Mouse (Mus musculus) liver, embryonic 12.5 days (tissue): Measurements from ENCODE around the gene Stom. TPM values are rescaled to one million over a fixed set of nuclear protein-coding genes. Genes with fewer than 3 reads are reported as not detected.

Source experiments
- ATAC-seq: fragments of 200-750 bp; cut with Nextera tagmentation; 2 replicates; pipeline ENCODE4 v1.8.0; 2017; ENCODE audit warnings: moderate number of reproducible peaks, mild to moderate bottlenecking, moderate library complexity
- H3K27ac ChIP-seq: fragments of 300-500 bp; sonication (generic); 2 replicates; pipeline ENCODE4 v1.5.1; 2016; ENCODE audit warnings: mild to moderate bottlenecking
- H3K27me3 ChIP-seq: fragments of 300-500 bp; sonication (generic); replicated peaks from 2 replicates; pipeline ENCODE4 v1.6.1; 2016; ENCODE audit warnings: mild to moderate bottlenecking, moderate library complexity
- H3K36me3 ChIP-seq: fragments of 300-500 bp; sonication (generic); 2 replicates; pipeline ENCODE4 v1.6.1; 2016; ENCODE audit warnings: mild to moderate bottlenecking, moderate library complexity
- H3K4me1 ChIP-seq: fragments of 300-500 bp; sonication (generic); 2 replicates; pipeline ENCODE4 v1.6.1; 2016
- H3K4me2 ChIP-seq: fragments of 300-500 bp; sonication (generic); 2 replicates; pipeline ENCODE4 v1.6.1; 2016; ENCODE audit warnings: mild to moderate bottlenecking, moderate library complexity
- H3K4me3 ChIP-seq: fragments of 300-500 bp; sonication (generic); 2 replicates; pipeline ENCODE4 v1.5.1; 2016; ENCODE audit warnings: mild to moderate bottlenecking, moderate library complexity
- H3K9ac ChIP-seq: fragments of 300-500 bp; sonication (generic); 2 replicates; pipeline ENCODE4 v1.6.1; 2016; ENCODE audit warnings: mild to moderate bottlenecking, moderate library complexity
- H3K9me3 ChIP-seq: fragments of 300-500 bp; sonication (generic); replicated peaks from 2 replicates; pipeline ENCODE4 v1.6.1; 2016; ENCODE audit warnings: mild to moderate bottlenecking, moderate library complexity
- WGBS: fragments of 180-500 bp; shearing (Covaris S2); methylation state at CpG from one replicate; pipeline ENCODE4 v1.1.7; 2016; ENCODE audit not compliant: insufficient replicate concordance; 5-methylcytosine and 5-hydroxymethylcytosine counted together
- polyA plus RNA-seq: library from polyadenylated mRNA; unstranded; fragments of >200 nt; fragmentation: Nextera tagmentation; extraction: Ambion mirVana; gene quantifications from 2 replicates; pipeline ENCODE4 v1.2.1, GENCODE M21; 2016

Stom gene
- polyA plus RNA-seq, result 134 TPM in 2 replicates

DNA sequence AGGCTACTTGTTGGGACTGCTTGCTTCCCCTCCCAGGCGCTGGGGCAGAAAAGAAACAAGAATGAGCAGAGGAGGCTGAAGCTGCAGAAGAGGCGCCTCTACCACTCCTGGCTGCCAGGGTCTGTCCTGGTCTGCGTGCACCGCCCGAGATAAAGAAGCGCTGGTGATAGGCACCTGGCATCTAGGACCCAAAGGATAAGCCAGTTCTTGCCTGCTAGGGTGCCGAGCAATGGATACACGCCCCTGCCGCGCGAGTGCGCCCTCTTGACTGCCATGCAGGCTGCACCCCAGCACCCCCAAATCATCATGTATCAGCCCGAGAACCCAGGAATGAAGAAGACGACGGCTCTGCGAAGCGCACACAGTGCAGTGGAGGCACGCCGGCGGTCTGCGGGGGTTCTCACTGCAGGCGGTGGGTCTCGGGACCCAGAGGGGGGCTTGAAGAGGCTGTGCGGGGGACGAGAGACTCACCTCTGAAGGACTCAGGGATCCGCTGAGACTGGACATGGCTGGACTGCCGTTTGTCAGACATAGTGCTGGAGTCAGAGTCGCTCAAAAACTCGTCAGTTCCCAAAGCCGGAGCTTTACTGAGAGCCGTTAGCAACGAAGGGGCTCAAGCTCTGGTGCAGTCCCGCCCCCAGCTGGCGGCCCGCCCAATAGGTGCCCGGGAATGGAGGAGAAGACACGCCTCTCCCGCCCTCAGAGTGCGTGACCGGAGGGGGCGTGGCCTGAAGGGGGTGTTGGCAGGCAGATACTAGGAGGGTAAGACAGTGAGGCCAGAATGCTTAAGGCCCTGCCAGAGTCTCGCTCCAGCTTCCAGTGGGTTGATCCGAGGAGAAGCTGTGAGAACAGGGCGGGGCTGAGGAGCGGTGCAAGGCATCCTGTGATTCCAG lies at the start of gene Stom:
Stom (minus strand) TSS at position 589 of the 893 bp plus-strand sequence.
- Histone ChIP-seq H3K4me2 (peak within 1 kb of the TSS; percentile 81), H3K9ac (peak within 1 kb of the TSS; percentile 97), H3K9me3 (no peaks in the 10 kb centered on the region), H3K27me3 (no peaks in the 10 kb centered on the region; the same call in 1 of the 2 replicates), H3K36me3 (peaks cover 26% of the 10 kb centered on the region), H3K4me3 (peak within 1 kb of the TSS; percentile 90), H3K27ac (peak within 1 kb of the TSS; percentile 100), H3K4me1 (peaks cover 50% of the 10 kb centered on the region)
- WGBS, result under 1% methylated on average over 45 of the region's 45 CpGs
- peak; percentile 94 for ATAC-seq

DNA sequence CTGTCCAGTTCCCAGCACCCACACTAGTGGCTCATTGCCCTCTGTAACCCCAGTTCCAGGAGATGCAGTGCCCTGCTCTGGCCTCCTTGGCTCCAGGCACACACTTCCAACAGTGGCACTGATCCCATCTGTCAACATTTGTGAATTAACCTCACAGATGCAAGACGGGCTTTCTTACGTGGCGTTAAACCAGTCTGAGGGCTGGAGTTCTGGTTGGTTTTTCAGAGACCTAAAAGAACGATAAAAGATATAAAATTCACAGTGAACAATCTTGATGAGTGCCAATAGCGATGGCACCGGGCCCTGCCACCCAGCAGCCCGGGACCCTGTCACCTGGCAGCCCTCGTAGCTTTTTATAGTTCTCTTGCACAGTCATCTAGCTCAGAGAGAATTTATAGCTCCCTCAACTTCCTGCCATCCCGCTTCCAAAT lies 48.7 kb upstream of the Stom start:
- Histone ChIP-seq H3K36me3 (no peaks in the 10 kb centered on the region), H3K4me1 (no peaks in the 10 kb centered on the region), H3K4me2 (no peak overlapping the region), H3K27me3 (no peaks in the 10 kb centered on the region), H3K27ac (no peak overlapping the region), H3K4me3 (no peak overlapping the region), H3K9ac (no peak overlapping the region), H3K9me3 (0 out of 2 replicates have a peak, but pooled peaks cover 3% of the 10 kb centered on the region)
- ATAC-seq, result no peak
- 68% methylated on average over 9 of the region's 9 CpGs for WGBS

DNA sequence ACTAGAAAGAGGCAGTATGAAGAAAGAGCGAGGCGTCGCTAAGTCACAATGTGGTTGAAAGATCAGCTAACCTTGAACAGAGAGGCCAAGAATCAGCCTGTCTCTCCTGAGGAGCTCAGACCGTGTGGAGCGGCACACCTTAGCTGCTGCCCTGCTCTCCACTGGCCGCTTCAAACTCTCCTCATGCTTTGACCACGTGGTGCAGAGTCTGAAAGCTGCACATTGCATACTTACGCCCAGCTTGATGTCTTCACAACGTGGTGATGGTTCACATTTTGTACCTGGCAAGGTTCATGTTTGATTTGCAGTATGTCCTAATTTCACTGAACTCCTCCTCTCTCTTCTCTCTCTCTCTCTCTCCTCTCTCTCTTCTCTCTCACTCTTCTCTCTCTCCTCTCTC lies 42.5 kb upstream of the Stom start:
- Histone ChIP-seq H3K9me3 (no peaks in the 10 kb centered on the region), H3K4me1 (no peaks in the 10 kb centered on the region), H3K4me2 (no peak overlapping the region), H3K36me3 (no peaks in the 10 kb centered on the region), H3K27me3 (peaks cover 5% of the 10 kb centered on the region; the same call in 1 of the 2 replicates), H3K9ac (no peak overlapping the region), H3K27ac (no peak overlapping the region), H3K4me3 (no peak overlapping the region)
- WGBS, result 62% methylated on average over 9 of the region's 9 CpGs
- no peak for ATAC-seq

DNA sequence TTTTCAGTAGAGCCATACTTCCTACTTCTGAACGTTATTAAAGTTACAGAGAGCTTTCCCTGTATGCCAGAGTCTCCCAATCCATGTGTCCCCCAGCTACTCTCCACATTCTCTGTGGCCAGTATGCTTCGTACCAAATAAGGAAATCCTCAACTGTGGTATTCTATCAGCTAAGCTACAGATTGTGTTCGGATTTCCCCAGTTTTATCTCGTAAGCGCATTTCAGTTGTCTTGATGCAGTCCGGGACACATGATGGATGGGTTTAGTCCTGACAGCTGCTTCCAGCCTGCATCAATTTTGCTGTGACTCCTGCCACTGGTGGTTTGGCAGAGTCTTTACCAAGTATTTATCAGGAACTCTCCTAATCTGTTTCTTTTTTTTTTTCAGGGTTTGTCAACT lies 40.8 kb upstream of the Stom start:
- Histone ChIP-seq H3K36me3 (no peaks in the 10 kb centered on the region), H3K27me3 (peaks cover 5% of the 10 kb centered on the region; the same call in 1 of the 2 replicates), H3K9me3 (no peaks in the 10 kb centered on the region), H3K4me1 (no peaks in the 10 kb centered on the region), H3K27ac (no peak overlapping the region), H3K9ac (no peak overlapping the region), H3K4me2 (no peak overlapping the region), H3K4me3 (no peak overlapping the region)
- no peak for ATAC-seq
- WGBS, result 7% methylated on average over 6 of the region's 6 CpGs

DNA sequence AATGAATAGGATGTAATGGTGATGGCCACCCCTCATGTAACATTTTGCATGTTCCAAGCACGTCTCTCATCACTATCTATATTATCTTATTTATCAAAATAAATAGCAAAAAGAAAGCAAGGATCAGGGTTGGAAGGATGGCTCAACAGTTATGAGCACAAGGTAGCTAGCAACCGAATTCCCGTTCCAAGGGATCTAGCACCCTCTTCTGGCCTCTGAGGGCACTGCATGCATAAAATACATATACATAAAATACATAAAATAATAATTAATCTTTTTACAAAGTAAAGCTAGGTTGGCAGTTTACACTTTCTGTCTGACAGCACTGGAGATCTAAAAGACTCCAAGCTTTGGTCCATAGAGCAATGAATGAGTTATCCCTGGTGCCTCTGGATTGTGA lies 36.2 kb upstream of the Stom start:
- 8% methylated on average over 3 of the region's 3 CpGs for WGBS
- Histone ChIP-seq H3K4me3 (no peak overlapping the region), H3K4me2 (no peak overlapping the region), H3K27me3 (peaks cover 5% of the 10 kb centered on the region; the same call in 1 of the 2 replicates), H3K9ac (no peak overlapping the region), H3K4me1 (no peaks in the 10 kb centered on the region), H3K9me3 (no peaks in the 10 kb centered on the region), H3K27ac (no peak overlapping the region), H3K36me3 (no peaks in the 10 kb centered on the region)
- ATAC-seq, result no peak

GRCm38 (mm10) chr2:35370686-35371085 lies 33.9 kb upstream of the Stom start:
- no peaks in the 10 kb centered on the region for H3K36me3 ChIP-seq
- H3K4me3 ChIP-seq, result no peak overlapping the region
- no peaks in the 10 kb centered on the region for H3K27me3 ChIP-seq
- no peak for ATAC-seq
- H3K27ac ChIP-seq, result no peak overlapping the region
- no peaks in the 10 kb centered on the region for H3K9me3 ChIP-seq
- H3K9ac ChIP-seq, result no peak overlapping the region
- no peaks in the 10 kb centered on the region for H3K4me1 ChIP-seq
- no peak overlapping the region for H3K4me2 ChIP-seq

DNA sequence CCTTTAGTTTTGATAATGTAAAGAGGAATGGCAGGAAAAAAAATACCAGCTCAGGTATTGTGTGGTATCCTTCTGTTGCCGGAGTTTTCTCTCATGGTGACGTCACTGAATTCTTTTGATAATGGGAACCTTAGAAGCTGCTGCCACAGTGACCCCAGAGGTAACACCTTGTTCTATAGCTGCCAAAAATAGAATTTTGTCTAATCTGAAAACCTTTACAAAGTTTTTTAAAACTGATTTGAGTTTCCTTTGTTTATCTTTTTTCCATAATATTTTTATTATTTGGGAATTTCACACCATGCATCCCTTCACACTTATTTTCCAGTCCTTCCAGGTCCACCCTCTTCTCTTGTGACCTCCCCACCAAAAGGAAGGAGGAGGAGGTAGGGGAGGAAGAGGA lies 30.9 kb upstream of the Stom start, which contains the start of gene 4930568D16Rik:
4930568D16Rik (minus strand) TSS at position 101 of the 400 bp plus-strand sequence.
- H3K4me3 ChIP-seq, result no peak within 1 kb of the TSS

DNA sequence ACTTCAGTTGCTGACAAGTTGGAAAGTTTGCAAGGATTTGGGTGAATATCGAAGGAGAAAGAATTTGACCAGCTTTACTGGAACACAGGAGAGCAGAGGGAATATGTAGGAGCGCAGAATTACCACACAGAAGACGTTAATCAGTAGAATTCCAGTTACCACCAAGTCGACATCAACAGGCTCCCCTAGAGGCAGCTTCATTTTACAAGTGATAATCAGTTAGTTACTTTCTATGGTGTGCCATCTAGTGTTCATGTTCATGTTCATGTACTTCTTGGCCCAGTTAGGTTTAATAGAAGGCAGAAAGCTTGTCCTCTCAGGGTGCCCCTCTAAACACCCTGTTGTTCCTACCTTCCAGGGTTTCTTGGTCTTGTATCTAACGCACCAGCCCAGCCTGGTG lies 12.4 kb upstream of the Stom start:
- ATAC-seq, result peak; percentile 42; the same call in 1 of the 2 replicates

More for the DNA sequence above, 30.9 kb upstream of the Stom start, which contains the start of gene 4930568D16Rik:
- no peaks in the 10 kb centered on the region; the same call in 1 of the 2 replicates for H3K9me3 ChIP-seq
- ATAC-seq, result no peak
- no peaks in the 10 kb centered on the region for H3K36me3 ChIP-seq
- 76% methylated on average over 2 of the region's 2 CpGs for WGBS
- H3K27me3 ChIP-seq, result no peaks in the 10 kb centered on the region
- H3K27ac ChIP-seq, result no peak within 1 kb of the TSS
- H3K9ac ChIP-seq, result no peak within 1 kb of the TSS
- H3K4me2 ChIP-seq, result no peak within 1 kb of the TSS
- no peaks in the 10 kb centered on the region for H3K4me1 ChIP-seq

GRCm38 (mm10) chr2:35345984-35346383 lies 9.2 kb upstream of the Stom start:
- Histone ChIP-seq H3K36me3 (no peaks in the 10 kb centered on the region), H3K9ac (no peak overlapping the region), H3K4me1 (peaks cover 7% of the 10 kb centered on the region), H3K27me3 (no peaks in the 10 kb centered on the region; the same call in none of the 2 replicates), H3K4me3 (no peak overlapping the region), H3K27ac (no peak overlapping the region), H3K9me3 (no peaks in the 10 kb centered on the region), H3K4me2 (no peak overlapping the region)
- WGBS, result 50% methylated on average over 2 of the region's 2 CpGs
- no peak for ATAC-seq

More for the DNA sequence above, 12.4 kb upstream of the Stom start:
- H3K4me3 ChIP-seq, result no peak overlapping the region
- peaks cover 7% of the 10 kb centered on the region for H3K4me1 ChIP-seq
- peaks cover 6% of the 10 kb centered on the region for H3K27me3 ChIP-seq
- WGBS, result 39% methylated on average over 5 of the region's 5 CpGs
- no peak overlapping the region for H3K9ac ChIP-seq
- H3K36me3 ChIP-seq, result no peaks in the 10 kb centered on the region
- no peak overlapping the region for H3K4me2 ChIP-seq
- no peaks in the 10 kb centered on the region for H3K9me3 ChIP-seq
- H3K27ac ChIP-seq, result no peak overlapping the region

DNA sequence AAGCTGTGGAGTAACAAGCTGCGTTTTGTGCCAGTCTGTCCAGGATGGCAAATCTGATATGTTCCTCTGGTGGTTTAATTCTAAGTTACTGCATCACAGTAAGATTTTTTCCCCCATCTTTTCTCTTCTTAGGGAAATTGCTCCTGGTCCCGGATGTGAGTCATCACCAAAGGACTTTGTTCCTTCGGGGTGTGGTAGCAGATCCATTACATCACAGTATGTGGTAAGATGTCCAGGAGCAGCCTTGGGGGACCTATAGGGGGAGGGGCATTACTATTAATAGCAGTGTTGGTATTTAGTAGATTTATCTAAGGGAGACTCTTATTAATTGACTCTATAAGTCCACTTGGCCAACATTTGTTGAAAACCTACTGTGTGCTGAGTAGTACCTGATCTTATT lies 5.8 kb upstream of the Stom start:
- no peak overlapping the region for H3K4me3 ChIP-seq
- WGBS, result 53% methylated on average over 3 of the region's 3 CpGs
- no peaks in the 10 kb centered on the region; the same call in none of the 2 replicates for H3K27me3 ChIP-seq
- no peaks in the 10 kb centered on the region for H3K36me3 ChIP-seq
- H3K9ac ChIP-seq, result no peak overlapping the region
- no peak overlapping the region for H3K4me2 ChIP-seq
- no peak for ATAC-seq
- peaks cover 12% of the 10 kb centered on the region for H3K4me1 ChIP-seq
- H3K27ac ChIP-seq, result no peak overlapping the region
- H3K9me3 ChIP-seq, result no peaks in the 10 kb centered on the region

DNA sequence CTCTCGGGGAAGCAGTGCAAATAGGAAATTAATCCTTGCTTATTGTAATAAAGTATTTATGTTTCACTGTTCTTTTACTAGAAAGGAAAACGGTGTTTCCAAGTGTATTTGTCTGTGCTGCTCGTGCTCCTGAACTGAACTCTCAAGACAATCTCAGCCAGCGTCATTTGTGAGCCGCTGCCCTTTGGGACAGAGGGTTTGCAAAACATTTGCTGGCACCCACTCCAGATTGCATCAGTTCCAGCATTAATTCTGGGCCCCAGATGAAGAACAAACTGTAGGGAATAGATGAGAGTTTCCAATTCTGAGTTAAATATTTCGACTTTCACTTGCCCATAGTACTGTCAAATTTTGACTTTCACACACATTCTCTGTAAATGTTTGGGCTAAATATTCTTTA lies 1.9 kb upstream of the Stom start:
- Histone ChIP-seq H3K4me3 (no peak overlapping the region), H3K27me3 (no peaks in the 10 kb centered on the region; the same call in none of the 2 replicates), H3K4me1 (peaks cover 29% of the 10 kb centered on the region), H3K9me3 (no peaks in the 10 kb centered on the region), H3K36me3 (peaks cover 10% of the 10 kb centered on the region), H3K4me2 (no peak overlapping the region), H3K27ac (peak overlapping the region; percentile 67), H3K9ac (no peak overlapping the region)
- ATAC-seq, result no peak
- WGBS, result 74% methylated on average over 6 of the region's 6 CpGs

DNA sequence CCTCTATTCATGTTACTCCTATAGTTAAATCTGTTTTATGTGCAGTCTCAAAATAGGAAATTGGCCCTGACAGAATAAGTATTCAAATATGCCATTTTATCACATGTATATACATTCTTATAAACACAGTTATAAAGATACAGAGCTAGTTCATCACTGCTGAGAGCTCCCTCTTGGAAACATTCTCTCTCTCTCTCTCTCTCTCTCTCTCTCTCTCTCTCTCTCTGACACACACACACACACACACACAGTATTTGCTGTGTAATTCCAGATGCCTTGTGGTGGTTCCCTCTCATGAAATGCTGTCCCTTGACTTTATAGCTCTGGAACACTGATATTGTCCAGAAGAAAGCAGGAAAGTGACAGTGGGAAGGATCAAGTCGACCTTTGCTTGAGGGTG lies 1.3 kb upstream of the Stom start:
- H3K9me3 ChIP-seq, result no peaks in the 10 kb centered on the region
- no peak overlapping the region for H3K4me2 ChIP-seq
- H3K9ac ChIP-seq, result no peak overlapping the region
- H3K27me3 ChIP-seq, result no peaks in the 10 kb centered on the region; the same call in 1 of the 2 replicates
- H3K27ac ChIP-seq, result peak overlapping the region; percentile 67; the same call in 1 of the 2 replicates
- H3K4me1 ChIP-seq, result peaks cover 36% of the 10 kb centered on the region
- H3K4me3 ChIP-seq, result no peak overlapping the region
- no peak for ATAC-seq
- H3K36me3 ChIP-seq, result peaks cover 12% of the 10 kb centered on the region
- 66% methylated on average over 1 of the region's 1 CpGs for WGBS
